Mouse (Mus musculus) embryonic facial prominence, embryonic 14.5 days (tissue): ENCODE measurements around the gene Mrpl23. TPM values are rescaled to one million over a fixed set of nuclear protein-coding genes. Genes with fewer than 3 reads are reported as not detected.

Experiments
- ATAC-seq: fragments of 200-750 bp; cut with Nextera tagmentation; 2 replicates; pipeline ENCODE4 v1.8.0; 2017; ENCODE audit warnings: low read depth, moderate number of reproducible peaks, moderate TSS enrichment
- DNase-seq: peaks from one replicate; pipeline ENCODE4 v3.0.0-alpha.2; 2015; ENCODE audit warnings: low spot score
- H3K27ac ChIP-seq: fragments of 300-500 bp; sonication (generic); replicated peaks from 2 replicates; pipeline ENCODE4 v1.5.1; 2014; ENCODE audit warnings: low read depth, mild to moderate bottlenecking, low read length, moderate library complexity
- H3K27me3 ChIP-seq: fragments of 300-500 bp; sonication (generic); replicated peaks from 2 replicates; pipeline ENCODE4 v1.6.1; 2014; ENCODE audit warnings: low read length; ENCODE audit not compliant: control insufficient read depth, insufficient read depth
- H3K36me3 ChIP-seq: fragments of 300-500 bp; sonication (generic); 2 replicates; pipeline ENCODE4 v1.6.1; 2014; ENCODE audit warnings: low read length, mixed read lengths; ENCODE audit not compliant: control insufficient read depth, insufficient read depth
- H3K4me1 ChIP-seq: fragments of 300-500 bp; sonication (generic); 2 replicates; pipeline ENCODE4 v1.6.1; 2014; ENCODE audit warnings: antibody characterized with exemption, low read length; ENCODE audit not compliant: control insufficient read depth, insufficient read depth
- H3K4me2 ChIP-seq: fragments of 300-500 bp; sonication (generic); 2 replicates; pipeline ENCODE4 v1.6.1; 2014; ENCODE audit warnings: low read depth, mild to moderate bottlenecking, low read length, moderate library complexity, mixed read lengths
- H3K4me3 ChIP-seq: fragments of 300-500 bp; sonication (generic); 2 replicates; pipeline ENCODE4 v1.5.1; 2014; ENCODE audit warnings: low read depth, mild to moderate bottlenecking, low read length
- H3K9ac ChIP-seq: fragments of 300-500 bp; sonication (generic); 2 replicates; pipeline ENCODE4 v1.6.1; 2014; ENCODE audit warnings: low read depth, mild to moderate bottlenecking, low read length, moderate library complexity, mixed read lengths
- H3K9me3 ChIP-seq: fragments of 300-500 bp; sonication (generic); 2 replicates; pipeline ENCODE4 v1.6.1; 2016; ENCODE audit warnings: low read length; ENCODE audit not compliant: control insufficient read depth
- WGBS: fragments of 180-500 bp; shearing (Covaris S2); extraction: QIAGEN DNeasy Blood & Tissue Kit; methylation state at CpG from one replicate; pipeline ENCODE4 v1.1.7; 2014; 5-methylcytosine and 5-hydroxymethylcytosine counted together
- polyA plus RNA-seq: library from polyadenylated mRNA; unstranded; fragments of >200 nt; fragmentation: Nextera tagmentation; extraction: Ambion mirVana; gene quantifications from 2 replicates; pipeline ENCODE4 v1.2.1, GENCODE M21; 2014

Mrpl23 gene
- polyA plus RNA-seq = 30.3 and 33.1 TPM in 2 replicates

GRCm38 (mm10) chr7:142532671-142533058 is at the start of gene Mrpl23:
TSS of gene Mrpl23 (plus strand) at chr7:142532686.
- peak within 1 kb of the TSS; percentile 61 for H3K4me3 ChIP-seq
- H3K27ac ChIP-seq = peak within 1 kb of the TSS; percentile 96
- DNase-seq (no peak), ATAC-seq (peak; percentile 60)
- no peaks in the 10 kb centered on the region for H3K27me3 ChIP-seq
- H3K4me1 ChIP-seq = peaks cover 45% of the 10 kb centered on the region
- H3K36me3 ChIP-seq = 0 out of 2 replicates have a peak, but pooled peaks cover 5% of the 10 kb centered on the region
- 9% methylated on average over 10 of the region's 17 CpGs for WGBS
- peak within 1 kb of the TSS; percentile 79 for H3K4me2 ChIP-seq
- H3K9ac ChIP-seq = peak within 1 kb of the TSS; percentile 90
- H3K9me3 ChIP-seq = no peaks in the 10 kb centered on the region

GRCm38 (mm10) chr7:142483136-142483535 is 49.4 kb upstream of the Mrpl23 start:
- peak overlapping the region; percentile 26 for H3K9ac ChIP-seq

GRCm38 (mm10) chr7:142484780-142485179 is 47.7 kb upstream of the Mrpl23 start:
- DNase-seq (peak; percentile 38), ATAC-seq (no peak)
- H3K27ac ChIP-seq = peak overlapping the region; percentile 98
- H3K9me3 ChIP-seq = no peaks in the 10 kb centered on the region
- H3K4me2 ChIP-seq = no peak overlapping the region
- no peak overlapping the region for H3K9ac ChIP-seq
- peaks cover 7% of the 10 kb centered on the region; the same call in 1 of the 2 replicates for H3K36me3 ChIP-seq
- WGBS = 62% methylated on average over 12 of the region's 12 CpGs
- H3K27me3 ChIP-seq = no peaks in the 10 kb centered on the region
- no peak overlapping the region for H3K4me3 ChIP-seq
- peaks cover 61% of the 10 kb centered on the region for H3K4me1 ChIP-seq

More at GRCm38 (mm10) chr7:142483136-142483535, 49.4 kb upstream of the Mrpl23 start:
- WGBS = 23% methylated on average over 11 of the region's 11 CpGs
- H3K36me3 ChIP-seq = no peaks in the 10 kb centered on the region
- peak overlapping the region; percentile 98 for H3K27ac ChIP-seq
- peak; percentile 24; the same call in 1 of the 2 replicates for ATAC-seq
- H3K4me2 ChIP-seq = no peak overlapping the region
- H3K27me3 ChIP-seq = no peaks in the 10 kb centered on the region
- peaks cover 56% of the 10 kb centered on the region for H3K4me1 ChIP-seq
- DNase-seq = peak; percentile 94
- no peak overlapping the region for H3K4me3 ChIP-seq
- no peaks in the 10 kb centered on the region for H3K9me3 ChIP-seq

GRCm38 (mm10) chr7:142486751-142487162 is 45.7 kb upstream of the Mrpl23 start:
- H3K4me3 ChIP-seq = no peak overlapping the region
- peaks cover 15% of the 10 kb centered on the region; the same call in 1 of the 2 replicates for H3K36me3 ChIP-seq
- H3K27ac ChIP-seq = peak overlapping the region; percentile 98
- H3K4me2 ChIP-seq = 0 out of 2 replicates have a peak overlapping the region, but pooled peaks have one; percentile 4
- no peaks in the 10 kb centered on the region for H3K27me3 ChIP-seq
- WGBS = 25% methylated on average over 5 of the region's 8 CpGs
- H3K4me1 ChIP-seq = peaks cover 47% of the 10 kb centered on the region
- DNase-seq (peak; percentile 91), ATAC-seq (peak; percentile 51)
- no peaks in the 10 kb centered on the region for H3K9me3 ChIP-seq
- H3K9ac ChIP-seq = peak overlapping the region; percentile 28; the same call in 1 of the 2 replicates

- Histone ChIP-seq H3K36me3 (peaks cover 15% of the 10 kb centered on the region; the same call in 1 of the 2 replicates), H3K4me3 (no peak overlapping the region), H3K4me2 (0 out of 2 replicates have a peak overlapping the region, but pooled peaks have one; percentile 4), H3K9ac (peak overlapping the region; percentile 30), H3K4me1 (peaks cover 41% of the 10 kb centered on the region), H3K27me3 (no peaks in the 10 kb centered on the region), H3K9me3 (no peaks in the 10 kb centered on the region), H3K27ac (peak overlapping the region; percentile 98)
- 16% methylated on average over 9 of the region's 9 CpGs for WGBS
- ATAC-seq (peak; percentile 79), DNase-seq (peak; percentile 96)
Measured at GRCm38 (mm10) chr7:142487341-142487859, 45.1 kb upstream of the Mrpl23 start.

GRCm38 (mm10) chr7:142488053-142488452 is 44.4 kb upstream of the Mrpl23 start:
- ATAC-seq (no peak), DNase-seq (no peak)
- 89% methylated on average over 3 of the region's 3 CpGs for WGBS
- no peaks in the 10 kb centered on the region for H3K9me3 ChIP-seq
- H3K27me3 ChIP-seq = no peaks in the 10 kb centered on the region
- H3K27ac ChIP-seq = peak overlapping the region; percentile 98
- no peak overlapping the region for H3K4me2 ChIP-seq
- H3K4me1 ChIP-seq = peaks cover 34% of the 10 kb centered on the region
- peak overlapping the region; percentile 30; the same call in 1 of the 2 replicates for H3K9ac ChIP-seq
- H3K4me3 ChIP-seq = no peak overlapping the region
- peaks cover 15% of the 10 kb centered on the region; the same call in 1 of the 2 replicates for H3K36me3 ChIP-seq

GRCm38 (mm10) chr7:142493535-142493934 is 39.0 kb upstream of the Mrpl23 start:
- 54% methylated on average over 8 of the region's 8 CpGs for WGBS
- ATAC-seq (peak; percentile 27; the same call in 1 of the 2 replicates), DNase-seq (peak; percentile 65)
- Histone ChIP-seq H3K27me3 (no peaks in the 10 kb centered on the region), H3K4me1 (peaks cover 4% of the 10 kb centered on the region; the same call in 1 of the 2 replicates), H3K27ac (peak overlapping the region; percentile 54), H3K36me3 (peaks cover 15% of the 10 kb centered on the region; the same call in 1 of the 2 replicates), H3K4me3 (no peak overlapping the region), H3K4me2 (no peak overlapping the region), H3K9ac (no peak overlapping the region), H3K9me3 (no peaks in the 10 kb centered on the region)

GRCm38 (mm10) chr7:142496158-142496557 is 36.3 kb upstream of the Mrpl23 start:
- DNase-seq = no peak
- Histone ChIP-seq H3K4me3 (no peak overlapping the region), H3K9me3 (no peaks in the 10 kb centered on the region), H3K27ac (no peak overlapping the region), H3K36me3 (no peaks in the 10 kb centered on the region), H3K9ac (no peak overlapping the region), H3K4me2 (no peak overlapping the region), H3K4me1 (peaks cover 3% of the 10 kb centered on the region; the same call in 1 of the 2 replicates), H3K27me3 (no peaks in the 10 kb centered on the region)
- 74% methylated on average over 3 of the region's 3 CpGs for WGBS
- no peak for ATAC-seq
